In genomic region chr2:84380816-84381215, GRCm38 (mm10) we compare ENCODE assay signal across 9 mouse cellular contexts. TPM values are rescaled to one million over a fixed set of nuclear protein-coding genes. Genes with fewer than 3 reads are reported as not detected.
DNase-seq lines count a peak whose midpoint lies in the region; ATAC-seq and TF ChIP-seq lines count a peak whose summit lies in the region.
"Had no signal": no experiment of that assay in that cellular context is flagged by ENCODE, and none has a peak within 500 bp of the region (broad histone marks: within the 10 kb centered on the region; RNA-seq: fewer than 3 reads in every experiment).

No protein-coding gene starts in this region.

- 0 out of 2 replicates have a peak overlapping the region, but pooled peaks have one; percentile 3 for H3K4me2 ChIP-seq in neural tube, embryonic 15.5 days
- peak overlapping the region; percentile 53 for H3K4me2 ChIP-seq in heart, embryonic 14.5 days (ENCODE audit: low read length)
- no peak overlapping the region for H3K4me2 ChIP-seq in midbrain, embryonic 11.5 days

- H3K9me3 ChIP-seq in neural tube, embryonic 15.5 days (replicated peaks), result no peaks in the 10 kb centered on the region
- H3K9me3 ChIP-seq in heart, embryonic 14.5 days (ENCODE audit: control insufficient read depth, low read length), result no peaks in the 10 kb centered on the region
- H3K9me3 ChIP-seq in midbrain, embryonic 11.5 days (ENCODE audit: control insufficient read depth, low read length), result no peaks in the 10 kb centered on the region

- no peaks in the 10 kb centered on the region for H3K36me3 ChIP-seq in neural tube, embryonic 15.5 days
- H3K36me3 ChIP-seq in heart, embryonic 14.5 days (ENCODE audit: control insufficient read depth, insufficient read depth, low read length), result no peaks in the 10 kb centered on the region
- H3K36me3 ChIP-seq in midbrain, embryonic 11.5 days (ENCODE audit: control insufficient read depth, insufficient read depth, low read length), result no peaks in the 10 kb centered on the region

- ATAC-seq in neural tube, embryonic 15.5 days (ENCODE audit: low FRiP score), result no peak
- no peak for ATAC-seq in heart, embryonic 14.5 days (ENCODE audit: insufficient number of reproducible peaks, insufficient read depth, low FRiP score, low read depth)
- ATAC-seq in midbrain, embryonic 11.5 days (ENCODE audit: low FRiP score), result no peak

- no peaks in the 10 kb centered on the region for H3K4me1 ChIP-seq in neural tube, embryonic 15.5 days
- H3K4me1 ChIP-seq in heart, embryonic 14.5 days (ENCODE audit: control insufficient read depth in 2 of 2, insufficient read depth in 2 of 2, low read length in 2 of 2), result peaks cover 3 to 26% of the 10 kb centered on the region in 2 experiments; a peak in 3 of 4 replicates
- no peaks in the 10 kb centered on the region for H3K4me1 ChIP-seq in midbrain, embryonic 11.5 days (ENCODE audit: control insufficient read depth, insufficient read depth, low read length)

- DNase-seq in gastrocnemius, adult 2 months, result peak; percentile 51
- DNase-seq in gastrocnemius, postnatal 25 days, result no peak
- no peak for DNase-seq in neural tube, embryonic 10.5 days (ENCODE audit: extremely low spot score, low spot score)
- peak; percentile 29 to 47 for DNase-seq in kidney, postnatal 4 days
- DNase-seq in cerebellum, adult 11 months, result no peak
- no peak for DNase-seq in midbrain, embryonic 11.5 days (ENCODE audit: low spot score, missing footprints)
- DNase-seq: cerebellum, adult 9-11 months had no signal

- peak overlapping the region; percentile 13; the same call in 1 of the 2 replicates for H3K4me3 ChIP-seq in gastrocnemius, adult 2 months
- no peak overlapping the region for H3K4me3 ChIP-seq in neural tube, embryonic 15.5 days (replicated peaks)
- peak overlapping the region in 1 of 2 experiments; percentile 11; a peak in 1 of 4 replicates for H3K4me3 ChIP-seq in heart, embryonic 14.5 days (ENCODE audit: control insufficient read depth in 1 of 2, insufficient read depth in 1 of 2, low read depth in 1 of 2, low read length in 2 of 2)
- H3K4me3 ChIP-seq in midbrain, embryonic 11.5 days (ENCODE audit: low read depth, low read length), result no peak overlapping the region

- 72% methylated on average over 11 of the region's 11 CpGs for WGBS in neural tube, embryonic 15.5 days
- 17% methylated on average over 11 of the region's 11 CpGs for WGBS in heart, embryonic 14.5 days
- 90% methylated on average over 11 of the region's 11 CpGs for WGBS in midbrain, embryonic 11.5 days

- H3K27ac ChIP-seq in gastrocnemius, adult 2 months, result peak overlapping the region; percentile 38; the same call in 1 of the 2 replicates
- no peak overlapping the region for H3K27ac ChIP-seq in neural tube, embryonic 15.5 days (replicated peaks)
- H3K27ac ChIP-seq in heart, embryonic 14.5 days (replicated peaks in 1 of 2; ENCODE audit: control insufficient read depth in 1 of 2, insufficient read depth in 1 of 2, low read depth in 2 of 2, low read length in 2 of 2), result peak overlapping the region; percentile 7 to 53; a peak in 3 of 4 replicates
- no peak overlapping the region for H3K27ac ChIP-seq in midbrain, embryonic 11.5 days (ENCODE audit: low read depth, low read length)

- TF ChIP-seq CTCF in gastrocnemius, adult 2 months (IDR thresholded peaks at IDR 0.05), result no peak

- H3K9ac ChIP-seq in neural tube, embryonic 15.5 days (replicated peaks), result no peak overlapping the region
- H3K9ac ChIP-seq in heart, embryonic 14.5 days (ENCODE audit: low read length), result no peak overlapping the region
- H3K9ac ChIP-seq in midbrain, embryonic 11.5 days (ENCODE audit: low read length), result no peak overlapping the region

- intact Hi-C loops in gastrocnemius, adult 2 months (cut with DNase I), result no loop called here

- no peaks in the 10 kb centered on the region for H3K27me3 ChIP-seq in neural tube, embryonic 15.5 days (replicated peaks)
- H3K27me3 ChIP-seq in heart, embryonic 14.5 days (ENCODE audit: control insufficient read depth, insufficient read depth, low read length), result no peaks in the 10 kb centered on the region
- no peaks in the 10 kb centered on the region for H3K27me3 ChIP-seq in midbrain, embryonic 11.5 days (ENCODE audit: control insufficient read depth, insufficient read depth, low read length)

RNA-seq across cellular contexts. Expression of gene Calcrl, which starts 44.4 kb away (rescaled TPM):
- total RNA-seq in gastrocnemius, adult 2 months (2021), result 10 to 100 TPM; 10.9 to 16.2 TPM
- total RNA-seq in gastrocnemius, postnatal 25 days (2021), result 10 to 100 TPM; 11.5 to 15.0 TPM
- 23.2 and 26.9 TPM in 2 replicates for polyA plus RNA-seq in neural tube, embryonic 15.5 days (2015; fragmentation: Nextera tagmentation; extraction: Ambion mirVana)
- 44.6 and 55.3 TPM in 2 replicates for polyA plus RNA-seq in heart, embryonic 14.5 days (2014; fragmentation: Nextera tagmentation; extraction: Ambion mirVana)
- polyA plus RNA-seq in midbrain, embryonic 11.5 days (2014; fragmentation: Nextera tagmentation; extraction: Ambion mirVana), result 16.5 and 20.2 TPM in 2 replicates

Comparison
In these comparisons a context has a peak if more than half of its experiments do, and no peak if none do; other contexts are left out.
1. DNase-seq: peak in gastrocnemius, adult 2 months (single experiment) and kidney, postnatal 4 days (2 of 2); none in gastrocnemius, postnatal 25 days (single experiment), neural tube, embryonic 10.5 days (single experiment), cerebellum, adult 11 months (single experiment) and midbrain, embryonic 11.5 days (single experiment).
2. H3K27ac ChIP-seq: peak in gastrocnemius, adult 2 months (single experiment) and heart, embryonic 14.5 days (2 of 2); none in neural tube, embryonic 15.5 days (single experiment) and midbrain, embryonic 11.5 days (single experiment).